Mouse (Mus musculus): Measurements from ENCODE around the gene Myt1l.

Gene Myt1l

GRCm38 (mm10) chr12:29712795-29713721, 184.9 kb downstream of the Myt1l start:
- DNase-seq (ENCODE audit: low spot score) = no peak

GRCm38 (mm10) chr12:29723722-29724338, 195.6 kb downstream of the Myt1l start:
- DNase-seq (ENCODE audit: low spot score) = no peak

- no peak for DNase-seq (ENCODE audit: low spot score)
Measured at GRCm38 (mm10) chr12:29728294-29728693, 200.1 kb downstream of the Myt1l start.

DNA sequence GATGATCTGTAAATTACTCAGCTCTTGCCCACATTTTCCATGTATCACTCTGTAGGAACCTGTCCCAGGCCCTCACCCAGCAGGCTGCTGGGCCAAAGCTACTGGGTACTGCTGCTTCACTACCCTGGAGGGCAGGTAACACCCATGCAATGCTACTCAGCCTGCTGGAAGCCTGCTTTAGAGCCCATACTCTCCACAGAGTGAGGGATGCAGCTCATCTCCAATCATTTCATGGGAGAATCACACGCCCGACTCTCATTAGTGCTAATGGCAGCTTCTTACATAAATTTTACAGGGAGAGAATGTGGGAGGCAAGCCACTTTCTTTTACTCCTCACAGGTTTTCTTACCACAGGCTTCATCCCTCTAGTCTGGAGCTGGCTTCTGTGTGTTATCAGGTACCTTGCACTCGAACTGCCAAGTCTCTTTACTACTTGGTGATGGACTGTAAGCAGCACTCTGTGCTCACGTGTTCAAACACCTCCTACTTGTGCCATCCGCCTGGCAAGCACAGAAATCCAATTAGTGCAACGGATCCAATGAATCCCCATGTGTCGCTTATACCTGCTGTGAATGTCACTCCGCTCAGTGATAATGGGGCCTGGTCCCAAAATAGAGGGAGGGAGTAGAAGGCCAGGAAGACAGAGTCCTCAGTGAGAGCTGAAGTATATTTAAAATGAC, 212.3 kb downstream of the Myt1l start:
- DNase-seq (ENCODE audit: low spot score) = no peak

GRCm38 (mm10) chr12:29741181-29741580, 213.0 kb downstream of the Myt1l start:
- DNase-seq (ENCODE audit: low spot score) = no peak

GRCm38 (mm10) chr12:29750604-29751128, 222.5 kb downstream of the Myt1l start:
- DNase-seq (ENCODE audit: low spot score) = no peak

DNA sequence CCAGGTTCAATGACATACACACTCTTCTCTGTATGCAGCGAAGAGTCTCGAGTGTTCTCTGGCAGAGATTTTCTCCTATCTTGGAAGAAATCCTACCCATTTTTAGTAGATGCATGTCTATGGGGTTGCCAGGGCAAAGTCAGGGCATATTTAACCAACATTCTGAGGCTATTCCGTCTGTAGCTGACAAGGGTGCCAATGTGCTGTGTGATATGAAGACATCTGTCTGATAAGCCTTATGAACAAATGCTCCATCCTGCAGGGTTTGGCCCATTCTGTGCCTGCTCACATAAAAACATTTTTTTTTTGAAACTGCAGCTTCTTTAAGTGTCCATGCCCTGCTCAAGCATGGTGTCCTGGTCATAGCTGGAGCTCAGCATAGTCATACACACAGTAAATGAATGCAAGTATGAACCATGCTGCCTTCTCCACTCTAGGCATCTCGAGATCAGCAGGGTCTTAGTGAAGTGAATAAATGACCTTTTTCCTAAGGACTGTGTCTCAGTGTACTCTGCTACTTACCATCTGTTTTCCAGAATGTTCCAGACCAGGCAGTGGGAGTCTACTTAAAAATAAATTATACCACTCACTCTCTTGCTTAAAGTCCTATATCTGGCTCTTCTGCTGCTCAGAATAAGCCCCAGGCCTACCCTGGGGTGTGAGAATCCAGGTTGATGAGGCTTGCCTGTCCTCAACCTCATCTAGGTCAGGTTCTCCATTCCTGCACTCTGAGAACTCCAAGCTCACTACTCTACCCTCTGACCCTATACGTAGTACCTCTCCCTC, 227.1 kb downstream of the Myt1l start:
- no peak for DNase-seq (ENCODE audit: low spot score)

DNA sequence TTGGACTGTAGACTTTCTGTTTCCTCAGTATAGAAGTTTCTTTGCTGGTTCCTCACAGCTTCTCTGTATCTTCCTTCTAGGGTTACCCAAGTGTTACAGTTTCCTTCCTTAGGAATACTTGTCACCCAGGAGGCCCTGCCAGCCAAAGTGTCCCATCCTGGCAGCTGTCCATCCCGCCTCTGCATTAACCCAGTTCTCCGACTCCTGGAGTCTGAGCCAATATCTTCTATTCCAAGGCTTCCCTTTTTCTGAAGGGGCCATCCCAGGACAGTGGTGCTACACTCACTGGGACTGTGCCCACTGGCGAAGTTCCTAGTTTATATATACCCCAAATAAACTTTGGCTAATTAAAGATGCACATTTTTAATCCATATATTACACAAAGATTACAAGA, 227.7 kb downstream of the Myt1l start:
- no peak for DNase-seq (ENCODE audit: low spot score)

GRCm38 (mm10) chr12:29760611-29761010, 232.4 kb downstream of the Myt1l start:
- no peak for DNase-seq (ENCODE audit: low spot score)

DNA sequence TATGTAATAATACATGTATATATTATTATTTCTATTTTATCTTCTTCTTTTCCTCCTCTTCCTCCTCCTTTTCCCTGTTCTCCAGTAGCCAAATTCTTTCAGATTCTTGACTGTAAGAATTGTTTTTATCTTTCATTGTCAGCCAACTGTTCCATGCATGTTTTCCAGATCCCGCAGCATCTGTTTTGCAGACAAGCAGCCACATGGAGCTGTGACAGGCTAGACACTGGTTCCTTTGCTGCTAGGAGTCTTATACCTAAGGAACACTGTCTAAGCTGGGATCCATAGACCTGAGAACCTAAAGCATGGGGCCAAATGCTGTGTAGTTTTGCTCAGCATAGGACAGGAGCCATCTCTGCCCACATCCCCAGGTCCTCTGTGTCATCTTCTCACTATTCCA, 238.0 kb downstream of the Myt1l start:
- no peak for DNase-seq (ENCODE audit: low spot score)

- no peak for DNase-seq (ENCODE audit: low spot score)
Measured at GRCm38 (mm10) chr12:29771791-29772190, 243.6 kb downstream of the Myt1l start.

DNA sequence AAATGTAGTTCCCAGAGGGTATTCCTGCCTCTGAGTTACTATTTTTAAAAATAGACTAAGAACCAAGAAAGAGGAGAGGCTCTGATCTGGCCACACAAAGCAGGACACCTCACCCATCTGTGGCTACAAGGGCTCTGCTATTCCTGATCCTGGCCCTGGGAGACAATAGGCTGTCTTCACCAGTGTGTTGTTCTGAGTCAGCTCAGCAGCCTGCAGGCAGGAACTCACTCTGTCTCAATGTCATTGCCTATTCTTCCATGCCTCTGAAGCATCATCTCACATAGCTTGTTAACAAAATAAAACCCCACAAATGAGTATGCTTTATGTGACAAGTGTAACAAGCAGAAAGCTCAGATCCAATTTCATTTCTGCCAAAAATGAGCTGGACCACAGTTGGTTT, 244.2 kb downstream of the Myt1l start:
- no peak for DNase-seq (ENCODE audit: low spot score)

DNA sequence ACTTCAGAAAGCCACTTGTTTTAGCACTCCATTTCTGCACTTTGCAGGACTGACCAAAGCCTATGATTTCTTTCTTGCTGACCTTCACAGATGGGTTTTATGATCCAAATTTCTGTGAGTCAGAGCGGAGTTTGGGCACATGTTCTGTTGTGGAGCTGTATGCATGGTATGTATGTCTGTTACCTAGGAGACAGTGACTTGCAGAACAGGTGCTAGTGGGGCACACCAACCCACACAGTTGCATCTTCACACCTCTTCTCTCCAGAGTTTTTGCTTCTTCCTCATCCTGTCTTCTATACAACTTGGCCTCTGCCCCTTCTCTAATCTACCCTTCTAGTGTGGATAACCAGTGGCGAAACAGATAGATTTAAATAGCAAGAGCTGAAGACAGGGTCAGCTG, 250.7 kb downstream of the Myt1l start:
- DNase-seq (ENCODE audit: low spot score) = no peak

- no peak for DNase-seq (ENCODE audit: low spot score)
Measured at GRCm38 (mm10) chr12:29789319-29790050, 261.3 kb downstream of the Myt1l start.

GRCm38 (mm10) chr12:29790051-29790386, 261.8 kb downstream of the Myt1l start:
- no peak for DNase-seq (ENCODE audit: low spot score)

DNA sequence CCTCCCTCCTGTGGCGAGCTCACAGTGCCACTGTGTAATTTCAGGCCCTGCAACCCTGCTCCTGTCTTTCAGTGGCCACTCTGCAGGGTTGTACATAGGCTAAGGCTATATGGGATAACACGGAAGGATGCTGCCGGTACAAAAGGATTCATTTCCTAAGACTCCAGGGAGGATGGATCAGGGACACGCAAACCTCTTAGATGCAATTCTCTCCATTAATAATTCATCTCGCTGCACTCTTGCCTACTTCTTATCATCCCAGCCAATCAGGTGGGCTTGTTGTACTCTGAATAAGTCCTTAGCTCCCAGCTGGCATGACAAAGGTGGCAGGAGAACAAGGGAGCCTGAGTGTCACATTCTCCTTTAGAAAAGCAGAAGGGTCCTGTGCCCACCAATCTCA, 264.8 kb downstream of the Myt1l start:
- DNase-seq (ENCODE audit: low spot score) = no peak

DNA sequence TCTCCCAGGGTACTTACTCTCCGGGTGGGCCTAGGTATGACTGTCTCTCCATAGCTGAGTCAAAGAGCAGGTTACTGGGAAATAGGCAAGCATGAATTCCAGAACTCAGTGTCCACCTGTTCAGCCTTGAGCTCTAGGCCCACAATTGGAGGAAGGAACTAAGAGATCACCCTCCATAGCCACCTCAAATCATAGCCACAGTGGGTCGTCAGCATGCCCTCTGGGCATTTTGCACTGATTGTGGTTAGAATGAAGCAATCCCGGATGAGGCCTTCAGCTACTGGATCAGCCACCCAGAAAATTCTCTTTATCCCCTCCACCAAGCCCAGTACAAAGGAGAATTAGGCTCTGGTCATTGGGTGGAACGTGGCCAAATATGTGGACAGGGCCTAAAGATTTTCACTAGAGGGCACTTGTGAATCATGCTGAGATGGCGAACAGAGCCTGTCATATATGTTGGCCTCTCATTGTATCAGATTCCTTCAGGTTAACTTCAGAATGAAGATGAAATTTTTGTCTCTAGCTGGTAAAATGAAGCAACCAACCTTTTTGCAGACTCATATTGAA, 267.0 kb downstream of the Myt1l start:
- no peak for DNase-seq (ENCODE audit: low spot score)

DNA sequence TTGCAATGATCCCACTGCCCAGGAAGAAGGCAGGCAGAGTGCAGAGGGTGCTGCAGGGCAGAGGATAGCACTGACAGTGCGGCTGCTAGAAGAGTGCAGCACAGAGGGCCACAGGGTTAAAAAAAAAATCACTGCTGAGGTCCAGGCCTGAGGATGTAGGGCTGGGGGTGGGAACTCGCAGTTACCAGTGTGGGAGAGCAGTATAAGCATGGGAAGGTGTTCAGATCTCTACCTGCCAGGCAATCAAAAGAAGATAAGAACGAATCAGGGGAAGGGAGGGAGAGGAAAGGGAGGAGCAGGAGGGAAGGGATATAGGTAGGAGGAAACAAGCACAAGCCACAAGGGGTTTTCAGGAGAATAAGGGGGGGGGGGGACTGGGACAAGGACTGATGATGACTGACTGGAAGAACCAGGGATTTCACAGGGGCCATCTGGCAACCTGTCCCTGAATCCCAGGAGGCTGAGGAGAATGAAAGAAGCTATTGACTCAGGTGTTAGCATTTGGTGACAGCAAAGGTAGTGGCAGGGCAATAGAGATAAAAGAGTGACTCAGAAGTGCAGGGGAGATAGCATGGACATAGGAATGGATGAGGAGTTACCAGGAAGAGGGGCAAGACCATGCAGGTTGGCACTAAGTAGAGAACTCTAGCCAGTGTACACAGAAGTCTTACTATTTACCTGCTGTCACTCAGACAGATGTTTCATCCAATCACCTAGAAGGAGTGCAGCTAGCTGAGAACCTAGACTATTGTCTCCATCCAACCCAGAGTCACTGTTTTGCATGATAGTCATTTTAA, 270.6 kb downstream of the Myt1l start:
- DNase-seq (ENCODE audit: low spot score) = no peak

GRCm38 (mm10) chr12:29806415-29806814, 278.2 kb downstream of the Myt1l start:
- no peak for DNase-seq (ENCODE audit: low spot score)

- DNase-seq (ENCODE audit: low spot score) = no peak
Measured at GRCm38 (mm10) chr12:29809569-29810185, 281.5 kb downstream of the Myt1l start.

All from spleen, adult 12 weeks (tissue).